Mouse (Mus musculus) gastrocnemius, postnatal 36 days (tissue): ENCODE data around the gene Fbxo30. TPM values are rescaled to one million over a fixed set of nuclear protein-coding genes. Genes with fewer than 3 reads are reported as not detected.
"Not testable (repeated sequence)": the region's sequence is repeated elsewhere in the genome, so short reads cannot be mapped to it uniquely, and the experiment has no call there.

Experiments used
- DNase-seq, 2 experiments: peaks; one replicate each; pipeline ENCODE4 v3.0.0; 2022
- intact Hi-C: fragments of 180-260 bp; cut with DNase I; formaldehyde crosslinking; loops from one replicate; pipeline ENCODE4 v1.15.1; 2025
- total RNA-seq, 2 experiments: library from RNA; stranded (reverse); gene quantifications; 2 replicates each; pipeline ENCODE4 v1.2.3; 2021

Gene Fbxo30
- total RNA-seq, 2 experiments from 2014 or later, result 13.3 to 15.3 TPM

GRCm38 (mm10) chr10:11317856-11318454 is 36.8 kb downstream of the Fbxo30 start:
- intact Hi-C loops, DNase-seq: not testable (repeated sequence)

GRCm38 (mm10) chr10:11319446-11319970 is 38.4 kb downstream of the Fbxo30 start:
- DNase-seq, result no peak
- intact Hi-C loops, result no loop called here

DNA sequence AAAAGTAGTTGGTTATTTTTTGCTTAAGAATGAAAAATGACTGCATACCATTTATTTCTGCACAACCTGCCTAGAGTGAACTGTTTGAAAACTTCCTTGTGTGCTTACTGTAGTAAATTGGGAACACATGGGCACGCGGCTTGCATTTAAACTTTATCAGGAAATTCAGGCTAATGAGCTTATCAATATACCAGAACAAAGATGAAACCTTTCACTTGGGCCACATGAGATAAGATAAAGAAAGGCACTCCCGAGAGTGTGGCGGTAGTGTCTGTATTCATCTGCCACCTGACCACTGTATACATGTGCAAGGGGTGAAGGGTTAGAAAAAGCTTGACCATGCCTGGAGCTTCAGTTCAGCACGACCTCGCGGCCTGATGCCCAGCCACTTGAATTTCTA is 41.2 kb downstream of the Fbxo30 start:
- DNase-seq, result no peak
- intact Hi-C loops, result no loop called here

GRCm38 (mm10) chr10:11323202-11323898 is 42.2 kb downstream of the Fbxo30 start:
- intact Hi-C loops, result no loop called here

DNA sequence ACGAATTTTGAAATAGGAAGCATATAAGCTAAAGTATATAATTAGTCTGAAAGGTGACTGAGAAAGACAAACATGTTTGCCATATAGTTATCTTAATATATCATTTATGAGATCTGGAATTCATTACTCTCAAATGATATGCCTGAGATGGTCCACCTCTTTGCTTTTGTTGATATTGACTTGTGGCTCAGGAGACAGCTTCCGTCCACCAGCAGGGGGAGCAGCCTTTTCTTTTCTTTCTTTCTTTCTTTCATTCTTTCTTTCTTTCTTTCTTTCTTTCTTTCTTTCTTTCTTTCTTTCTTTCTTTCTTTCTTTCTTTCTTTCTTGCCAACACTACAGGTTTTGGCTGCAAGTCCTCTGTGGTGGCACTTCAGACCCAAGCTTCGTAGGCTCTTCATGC is 45.4 kb downstream of the Fbxo30 start:
- DNase-seq, result no peak
- intact Hi-C loops, result no loop called here

More at GRCm38 (mm10) chr10:11323202-11323898, 42.2 kb downstream of the Fbxo30 start:
- DNase-seq, result no peak

DNA sequence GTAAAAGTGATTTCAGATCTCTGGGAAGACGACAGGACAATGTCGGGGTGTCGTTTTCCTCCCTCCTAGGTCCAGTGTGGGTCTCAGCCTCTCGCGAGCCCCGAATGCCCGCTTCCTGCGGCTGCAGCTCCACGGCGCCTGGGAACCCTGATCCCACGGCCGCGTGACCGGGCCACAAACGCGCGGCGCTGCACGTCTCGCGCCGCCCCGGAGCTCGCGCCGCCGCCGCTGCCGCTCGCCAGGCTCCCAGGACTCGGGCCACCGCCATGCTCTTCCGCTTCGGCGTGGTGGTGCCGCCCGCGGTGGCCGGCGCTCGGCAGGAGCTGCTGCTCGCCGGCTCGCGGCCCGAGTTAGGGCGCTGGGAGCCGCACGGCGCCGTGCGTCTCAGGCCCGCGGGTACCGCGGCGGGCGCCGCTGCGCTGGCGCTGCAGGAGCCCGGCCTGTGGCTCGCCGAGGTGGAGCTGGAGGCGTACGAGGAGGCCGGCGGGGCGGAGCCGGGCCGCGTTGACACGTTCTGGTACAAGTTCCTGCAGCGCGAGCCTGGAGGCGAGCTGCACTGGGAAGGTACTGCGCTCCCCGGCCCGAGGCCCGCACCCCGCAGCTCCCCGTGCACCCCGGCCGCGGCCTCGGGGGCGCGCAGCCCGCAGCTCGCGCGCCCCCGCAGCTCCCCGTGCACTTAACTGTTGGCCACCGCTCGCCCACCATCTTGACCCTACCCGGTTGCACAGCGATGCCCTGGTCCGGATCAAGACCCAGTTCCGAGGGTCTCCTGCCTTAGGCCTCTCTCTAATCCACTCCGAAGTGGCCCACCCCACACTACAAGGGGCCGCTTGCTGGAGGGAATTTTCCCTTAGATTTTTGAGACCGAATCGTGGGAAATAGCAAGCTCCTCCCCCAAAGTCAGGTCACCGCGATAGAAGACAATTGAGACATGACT is 62.3 kb downstream of the Fbxo30 start, which contains the start of gene Epm2a:
Gene Epm2a (plus strand): TSS at position 200 of the 937 bp plus-strand sequence.
- intact Hi-C loops, result no loop called here
- DNase-seq, result peak; percentile 80 to 82

DNA sequence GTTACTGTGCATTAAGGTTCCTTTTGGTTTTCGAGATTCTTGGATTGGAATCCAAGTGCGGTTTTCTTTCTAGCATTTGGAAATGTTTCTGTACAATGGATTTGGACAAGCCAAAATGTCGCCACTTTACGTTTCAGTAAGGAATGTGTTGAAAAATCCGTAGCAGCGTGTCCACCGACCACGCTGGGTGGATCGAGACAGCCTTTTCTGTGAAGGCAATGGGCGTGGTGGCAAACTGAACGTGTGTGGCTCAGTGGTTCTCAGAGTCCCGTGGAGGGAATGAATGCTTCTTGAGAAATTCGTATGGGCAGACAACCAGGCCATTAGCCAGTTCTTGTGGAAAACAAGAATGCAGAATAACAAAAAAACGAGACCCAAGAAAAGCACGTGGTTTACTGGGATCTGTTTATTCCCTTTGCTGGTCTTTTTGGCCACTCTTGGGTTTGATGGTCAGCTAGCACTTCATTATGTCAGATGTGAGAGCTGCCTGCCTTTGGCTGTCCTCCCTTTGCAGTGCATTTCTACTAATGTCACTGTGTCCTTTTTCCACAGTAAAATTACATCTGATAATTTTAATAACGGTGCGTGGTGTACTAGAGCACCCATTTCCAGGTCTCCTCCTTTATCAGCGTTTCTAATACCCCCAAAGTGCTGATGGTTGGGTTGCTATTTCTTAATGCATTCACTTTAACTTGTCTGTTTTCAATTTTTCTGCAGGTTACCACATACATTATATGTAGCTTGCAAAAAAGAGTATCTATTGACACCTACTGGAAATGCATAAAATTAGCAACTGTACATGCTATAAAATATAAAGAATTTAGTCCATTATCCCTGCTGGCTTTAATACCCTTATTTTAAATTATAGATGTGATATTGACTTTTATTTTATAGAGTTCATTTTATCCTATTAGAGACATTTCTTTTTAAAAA is 63.7 kb downstream of the Fbxo30 start:
- DNase-seq, result no peak
- intact Hi-C loops, result no loop called here

Other genes with a start within 250 kb of the Fbxo30 start
- under 1 TPM in 1 of 2 experiments, not detected in 1; 0.05 TPM for gene Grm1, start 199.0 kb upstream of the Fbxo30 start, total RNA-seq
- gene Shprh, start 131.9 kb upstream of the Fbxo30 start, total RNA-seq, result 1 to 10 TPM; 6.5 to 6.6 TPM
- 10 to 100 TPM; 62.3 to 79.8 TPM for gene Epm2a, start 62.1 kb downstream of the Fbxo30 start, total RNA-seq